Mouse (Mus musculus): Measurements from ENCODE around the gene Palm2.

DNA sequence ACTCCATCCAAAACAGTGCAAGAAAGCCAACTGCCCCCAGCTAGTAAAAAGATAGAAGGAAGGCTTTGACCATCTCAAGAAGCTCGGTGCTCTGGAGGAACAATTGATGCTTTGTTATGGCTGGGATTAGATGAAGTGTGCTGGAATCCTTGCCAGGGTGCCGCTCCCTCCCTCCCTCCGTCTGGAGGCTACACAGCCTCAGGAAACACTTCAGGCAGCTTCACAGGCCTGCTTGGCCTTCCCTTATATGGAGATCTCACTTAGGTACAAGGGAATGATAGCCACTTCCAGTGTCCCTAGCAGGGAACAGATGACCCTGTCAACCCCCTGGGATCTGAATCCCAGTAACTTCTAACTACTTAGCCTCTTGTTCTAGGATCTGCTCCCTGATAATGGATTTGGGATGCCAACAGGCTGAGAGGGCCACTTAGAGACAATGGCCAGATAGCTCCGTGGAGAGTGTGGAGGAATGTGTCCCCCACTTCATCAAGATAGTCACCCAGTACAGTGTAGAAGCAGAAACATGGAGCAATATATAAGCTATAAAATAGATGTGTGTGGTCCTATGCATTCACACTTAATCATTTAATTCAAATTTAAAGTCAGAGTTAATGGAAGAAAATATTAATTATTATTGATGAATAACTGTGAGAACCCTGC is 104.1 kb downstream of the Palm2 start:
- TF ChIP-seq POLR2A (IDR thresholded peaks at IDR 0.05; ENCODE audit: insufficient read length, low read depth) (no peak), USF1 (IDR thresholded peaks at IDR 0.05; ENCODE audit: low read depth) (no peak), MAX (IDR thresholded peaks at IDR 0.05; ENCODE audit: low read depth) (no peak), E2F4 (IDR thresholded peaks at IDR 0.05; ENCODE audit: insufficient read depth) (no peak)

All from myocyte (in vitro differentiated cells).